Mouse (Mus musculus) liver, embryonic 14.5 days (tissue): ENCODE results near the gene Ap2s1.

ENCODE experiments used
- CTCF ChIP-seq: IDR thresholded peaks from 2 replicates; pipeline ENCODE4 v1.5.1; 2016; ENCODE audit warnings: antibody characterized with exemption, low read depth, control low read depth
- EP300 ChIP-seq: IDR thresholded peaks from 2 replicates; pipeline ENCODE4 v1.6.1; 2016; ENCODE audit warnings: antibody characterized with exemption, low read depth

DNA sequence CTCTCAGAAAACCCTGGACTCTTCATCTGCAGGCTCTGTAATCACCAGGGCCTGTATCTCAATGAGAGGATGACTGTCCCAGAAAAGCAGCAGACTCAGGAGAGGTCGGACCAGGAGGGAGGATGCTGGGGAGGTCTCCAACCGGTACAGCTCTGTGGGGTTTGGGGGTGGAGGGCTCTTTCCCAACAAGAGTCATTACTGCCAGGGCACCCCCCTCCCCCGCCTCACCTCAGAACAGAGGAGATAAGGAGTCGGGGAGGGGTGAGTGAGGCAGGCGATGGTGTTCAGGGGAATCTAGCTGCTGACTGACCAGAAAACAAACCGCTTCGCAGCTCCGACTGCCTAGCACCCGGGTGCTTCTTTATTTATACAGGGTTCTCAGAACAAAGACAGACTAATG is 30.0 kb upstream of the Ap2s1 start:
- TF ChIP-seq CTCF (no peak), EP300 (no peak)
